Mouse (Mus musculus) hindbrain, embryonic 13.5 days (tissue): ENCODE data around the gene Lgals8. TPM values are rescaled to one million over a fixed set of nuclear protein-coding genes. Genes with fewer than 3 reads are reported as not detected.

Experiments used
- ATAC-seq: fragments of 200-750 bp; cut with Nextera tagmentation; 2 replicates; pipeline ENCODE4 v1.8.0; 2017; ENCODE audit warnings: moderate TSS enrichment; ENCODE audit not compliant: low FRiP score
- H3K27ac ChIP-seq: fragments of 300-500 bp; sonication (generic); 2 replicates; pipeline ENCODE4 v1.5.1; 2015; ENCODE audit warnings: inconsistent platforms, mild to moderate bottlenecking, moderate library complexity
- H3K27me3 ChIP-seq: fragments of 300-500 bp; sonication (generic); 2 replicates; pipeline ENCODE4 v1.6.1; 2015; ENCODE audit warnings: mild to moderate bottlenecking, inconsistent platforms
- H3K36me3 ChIP-seq: fragments of 300-500 bp; sonication (generic); 2 replicates; pipeline ENCODE4 v1.6.1; 2015; ENCODE audit warnings: mild to moderate bottlenecking, inconsistent platforms
- H3K4me1 ChIP-seq: fragments of 300-500 bp; sonication (generic); replicated peaks from 2 replicates; pipeline ENCODE4 v1.6.1; 2015; ENCODE audit warnings: inconsistent platforms
- H3K4me2 ChIP-seq: fragments of 300-500 bp; sonication (generic); 2 replicates; pipeline ENCODE4 v1.6.1; 2015; ENCODE audit warnings: inconsistent platforms, mild to moderate bottlenecking, moderate library complexity
- H3K4me3 ChIP-seq: fragments of 300-500 bp; sonication (generic); 2 replicates; pipeline ENCODE4 v1.5.1; 2015; ENCODE audit warnings: mild to moderate bottlenecking, inconsistent platforms
- H3K9ac ChIP-seq: fragments of 300-500 bp; sonication (generic); 2 replicates; pipeline ENCODE4 v1.6.1; 2015; ENCODE audit warnings: mild to moderate bottlenecking, inconsistent platforms
- H3K9me3 ChIP-seq: fragments of 300-500 bp; sonication (generic); 2 replicates; pipeline ENCODE4 v1.6.1; 2016; ENCODE audit warnings: inconsistent platforms
- WGBS: fragments of 180-500 bp; shearing (Covaris S2); methylation state at CpG from one replicate; pipeline ENCODE4 v1.1.7; 2015; 5-methylcytosine and 5-hydroxymethylcytosine counted together
- polyA plus RNA-seq: library from polyadenylated mRNA; unstranded; fragments of >200 nt; fragmentation: Nextera tagmentation; extraction: Ambion mirVana; gene quantifications from 2 replicates; pipeline ENCODE4 v1.2.1, GENCODE M21; 2015

The Lgals8 gene
- polyA plus RNA-seq, 1 experiment from 2014 or later: 20.0 TPM

GRCm38 (mm10) chr13:12454686-12455390 lies 9.9 kb downstream of the Lgals8 start:
- 83% methylated on average over 7 of the region's 7 CpGs for WGBS

GRCm38 (mm10) chr13:12453150-12453549 lies 11.6 kb downstream of the Lgals8 start:
- Histone ChIP-seq H3K9me3 (no peaks in the 10 kb centered on the region), H3K27ac (no peak overlapping the region), H3K27me3 (no peaks in the 10 kb centered on the region), H3K4me2 (no peak overlapping the region), H3K4me1 (no peaks in the 10 kb centered on the region), H3K9ac (no peak overlapping the region), H3K4me3 (no peak overlapping the region), H3K36me3 (peaks cover 41% of the 10 kb centered on the region)
- ATAC-seq: no peak
- WGBS: 88% methylated on average over 14 of the region's 14 CpGs

More at GRCm38 (mm10) chr13:12454686-12455390, 9.9 kb downstream of the Lgals8 start:
- H3K27me3 ChIP-seq: no peaks in the 10 kb centered on the region
- H3K4me1 ChIP-seq: peaks cover 3% of the 10 kb centered on the region
- ATAC-seq: no peak
- no peak overlapping the region for H3K4me3 ChIP-seq
- no peak overlapping the region for H3K27ac ChIP-seq
- no peak overlapping the region for H3K4me2 ChIP-seq
- no peak overlapping the region for H3K9ac ChIP-seq
- H3K36me3 ChIP-seq: peaks cover 38% of the 10 kb centered on the region
- H3K9me3 ChIP-seq: no peaks in the 10 kb centered on the region

GRCm38 (mm10) chr13:12442008-12442587 lies 22.6 kb downstream of the Lgals8 start:
- Histone ChIP-seq H3K36me3 (peaks cover 65% of the 10 kb centered on the region), H3K27me3 (no peaks in the 10 kb centered on the region), H3K4me2 (no peak overlapping the region), H3K9ac (no peak overlapping the region), H3K4me1 (no peaks in the 10 kb centered on the region), H3K27ac (no peak overlapping the region), H3K9me3 (no peaks in the 10 kb centered on the region), H3K4me3 (no peak overlapping the region)
- 87% methylated on average over 2 of the region's 2 CpGs for WGBS
- ATAC-seq: peak; percentile 63

DNA sequence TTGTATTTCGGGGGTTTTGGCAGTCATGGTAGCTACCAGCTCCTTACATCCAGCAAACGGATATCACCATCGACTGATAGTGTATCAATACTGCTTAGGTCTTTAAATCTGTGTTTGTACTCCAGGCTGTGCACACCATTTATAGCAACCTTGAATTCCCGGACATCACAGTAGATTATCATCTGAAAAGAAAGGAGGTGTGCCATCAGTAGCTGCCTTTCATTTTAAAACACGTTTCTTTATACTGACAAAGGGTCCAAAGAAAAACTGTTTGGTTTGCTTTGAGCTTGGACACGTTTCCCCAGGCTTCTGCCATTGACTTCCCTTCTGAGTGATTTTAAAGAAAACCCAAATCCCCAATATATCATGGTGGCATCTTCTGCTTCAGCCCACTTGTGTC lies 23.9 kb downstream of the Lgals8 start:
- peaks cover 63% of the 10 kb centered on the region for H3K36me3 ChIP-seq
- WGBS: 88% methylated on average over 6 of the region's 6 CpGs
- H3K9me3 ChIP-seq: no peaks in the 10 kb centered on the region
- H3K4me1 ChIP-seq: no peaks in the 10 kb centered on the region
- H3K27me3 ChIP-seq: no peaks in the 10 kb centered on the region
- no peak overlapping the region for H3K4me2 ChIP-seq
- no peak overlapping the region for H3K27ac ChIP-seq
- no peak overlapping the region for H3K9ac ChIP-seq
- ATAC-seq: no peak
- H3K4me3 ChIP-seq: no peak overlapping the region

GRCm38 (mm10) chr13:12439586-12439985 lies 25.2 kb downstream of the Lgals8 start:
- peaks cover 71% of the 10 kb centered on the region for H3K36me3 ChIP-seq
- H3K4me1 ChIP-seq: no peaks in the 10 kb centered on the region

GRCm38 (mm10) chr13:12433843-12434242 lies 30.9 kb downstream of the Lgals8 start:
- no peak overlapping the region for H3K9ac ChIP-seq
- H3K27ac ChIP-seq: no peak overlapping the region
- no peak overlapping the region for H3K4me3 ChIP-seq
- H3K36me3 ChIP-seq: peaks cover 93% of the 10 kb centered on the region
- 88% methylated on average over 5 of the region's 5 CpGs for WGBS
- no peak overlapping the region for H3K4me2 ChIP-seq
- no peak for ATAC-seq
- H3K27me3 ChIP-seq: no peaks in the 10 kb centered on the region
- no peaks in the 10 kb centered on the region for H3K9me3 ChIP-seq
- H3K4me1 ChIP-seq: no peaks in the 10 kb centered on the region

More at GRCm38 (mm10) chr13:12439586-12439985, 25.2 kb downstream of the Lgals8 start:
- H3K4me3 ChIP-seq: no peak overlapping the region
- no peaks in the 10 kb centered on the region for H3K9me3 ChIP-seq
- H3K4me2 ChIP-seq: no peak overlapping the region
- no peak overlapping the region for H3K27ac ChIP-seq
- no peak for ATAC-seq
- H3K9ac ChIP-seq: no peak overlapping the region
- no peaks in the 10 kb centered on the region for H3K27me3 ChIP-seq
- WGBS: 96% methylated on average over 3 of the region's 3 CpGs

DNA sequence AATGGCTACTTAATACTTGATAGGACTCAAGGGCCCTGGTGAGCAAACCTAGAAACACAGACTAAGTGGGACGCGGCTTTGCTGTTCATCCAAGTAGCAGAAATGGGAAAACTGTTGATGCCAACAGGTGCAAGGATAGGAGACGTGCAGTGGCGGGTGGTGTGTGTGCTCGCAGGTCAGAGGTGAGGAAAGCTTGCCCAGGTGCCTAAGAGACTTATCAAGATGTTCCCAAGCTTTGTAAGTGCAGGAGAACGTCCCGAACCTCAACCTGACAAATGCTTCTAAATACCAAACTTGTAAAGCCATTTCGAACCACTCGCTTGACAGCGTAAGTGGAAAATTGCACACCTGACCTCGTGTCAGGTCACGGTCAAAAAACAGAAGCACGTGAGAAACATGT lies 36.2 kb downstream of the Lgals8 start:
- H3K27me3 ChIP-seq: no peaks in the 10 kb centered on the region
- H3K4me2 ChIP-seq: no peak overlapping the region
- H3K4me1 ChIP-seq: no peaks in the 10 kb centered on the region
- ATAC-seq: no peak
- H3K27ac ChIP-seq: no peak overlapping the region
- no peak overlapping the region for H3K9ac ChIP-seq
- 96% methylated on average over 13 of the region's 13 CpGs for WGBS
- H3K36me3 ChIP-seq: peaks cover 94% of the 10 kb centered on the region
- no peaks in the 10 kb centered on the region for H3K9me3 ChIP-seq
- H3K4me3 ChIP-seq: no peak overlapping the region

- H3K4me3 ChIP-seq: no peak overlapping the region
- no peak for ATAC-seq
- H3K36me3 ChIP-seq: peaks cover 92% of the 10 kb centered on the region
- H3K4me2 ChIP-seq: no peak overlapping the region
- no peaks in the 10 kb centered on the region for H3K4me1 ChIP-seq
- H3K9ac ChIP-seq: no peak overlapping the region
- no peaks in the 10 kb centered on the region for H3K27me3 ChIP-seq
- H3K9me3 ChIP-seq: no peaks in the 10 kb centered on the region
- WGBS: 96% methylated on average over 9 of the region's 9 CpGs
- no peak overlapping the region for H3K27ac ChIP-seq
These were observed 44.1 kb downstream of the Lgals8 start for GRCm38 (mm10) chr13:12420596-12420995.

- Histone ChIP-seq H3K27ac (no peak overlapping the region), H3K4me3 (no peak overlapping the region), H3K9ac (no peak overlapping the region), H3K4me1 (no peaks in the 10 kb centered on the region), H3K9me3 (no peaks in the 10 kb centered on the region), H3K36me3 (peaks cover 84% of the 10 kb centered on the region), H3K27me3 (no peaks in the 10 kb centered on the region), H3K4me2 (no peak overlapping the region)
- no peak for ATAC-seq
- 89% methylated on average over 8 of the region's 8 CpGs for WGBS
These were observed 52.7 kb downstream of the Lgals8 start for GRCm38 (mm10) chr13:12412016-12412415.

GRCm38 (mm10) chr13:12408343-12409066 lies 56.2 kb downstream of the Lgals8 start:
- H3K27ac ChIP-seq: no peak overlapping the region
- H3K27me3 ChIP-seq: no peaks in the 10 kb centered on the region
- no peak for ATAC-seq
- H3K4me3 ChIP-seq: no peak overlapping the region
- H3K36me3 ChIP-seq: peaks cover 75% of the 10 kb centered on the region
- H3K4me1 ChIP-seq: no peaks in the 10 kb centered on the region
- WGBS: 85% methylated on average over 9 of the region's 9 CpGs
- H3K9me3 ChIP-seq: no peaks in the 10 kb centered on the region
- H3K9ac ChIP-seq: no peak overlapping the region
- H3K4me2 ChIP-seq: no peak overlapping the region

GRCm38 (mm10) chr13:12395571-12395970 lies 69.2 kb downstream of the Lgals8 start:
- 0% methylated on average over 23 of the region's 23 CpGs for WGBS
- Histone ChIP-seq H3K9me3 (no peaks in the 10 kb centered on the region), H3K36me3 (peaks cover 30% of the 10 kb centered on the region), H3K4me2 (peak overlapping the region; percentile 98), H3K27me3 (peaks cover 15% of the 10 kb centered on the region), H3K4me3 (peak overlapping the region; percentile 92), H3K9ac (peak overlapping the region; percentile 78), H3K4me1 (peaks cover 10% of the 10 kb centered on the region), H3K27ac (no peak overlapping the region)
- no peak; the same call in 1 of the 2 replicates for ATAC-seq

DNA sequence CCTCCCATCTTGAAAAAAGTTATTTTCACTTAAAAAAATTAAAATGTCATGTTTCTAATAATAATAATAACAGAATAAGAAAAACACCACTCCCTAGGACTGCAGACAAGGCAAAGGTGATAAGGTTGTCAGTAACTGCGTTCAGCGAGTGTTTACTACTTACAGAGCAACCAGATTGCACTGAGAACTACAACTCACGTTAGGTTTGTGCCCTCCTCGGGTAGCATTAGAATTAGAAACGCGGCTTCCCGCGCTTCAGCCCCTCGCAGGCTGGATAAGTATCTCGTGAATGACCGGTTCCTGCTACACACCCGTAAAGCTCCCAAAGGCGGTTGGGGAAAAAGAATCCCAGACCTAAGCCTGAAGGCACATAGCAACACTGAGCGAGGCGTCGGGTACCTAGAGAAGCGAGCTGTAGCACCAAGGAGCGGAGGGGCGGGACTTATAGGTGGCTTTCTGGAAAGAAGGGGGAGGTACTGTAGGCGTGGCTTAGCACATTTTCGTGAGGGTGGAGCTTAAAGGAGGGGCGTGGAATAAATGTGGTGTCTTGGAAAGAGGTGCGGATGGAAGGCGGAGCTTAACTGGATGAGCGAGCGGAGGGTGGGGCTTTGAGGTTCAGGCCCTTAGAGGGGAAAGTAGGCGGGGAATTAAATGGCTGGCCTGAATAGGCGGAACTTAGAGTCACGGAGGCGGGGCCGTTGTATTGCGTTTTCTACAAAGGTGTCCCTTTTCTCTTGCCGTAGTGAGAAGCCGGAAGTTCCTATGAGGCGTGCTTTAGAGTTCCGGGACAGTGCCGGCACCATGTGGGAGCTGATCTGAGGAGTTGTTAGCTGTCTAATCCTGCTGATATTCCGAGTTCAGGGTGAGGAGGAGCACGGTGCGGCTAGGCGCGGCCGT lies 69.9 kb downstream of the Lgals8 start, which contains the start of gene Heatr1:
Gene Heatr1 (plus strand): TSS at position 419 of the 897 bp plus-strand sequence.
- Histone ChIP-seq H3K9me3 (no peaks in the 10 kb centered on the region), H3K9ac (peak within 1 kb of the TSS; percentile 78), H3K4me2 (peak within 1 kb of the TSS; percentile 98), H3K27me3 (peaks cover 15% of the 10 kb centered on the region), H3K4me3 (peak within 1 kb of the TSS; percentile 92), H3K4me1 (peaks cover 10% of the 10 kb centered on the region), H3K36me3 (peaks cover 24% of the 10 kb centered on the region), H3K27ac (peak within 1 kb of the TSS; percentile 63)
- peak; percentile 97 for ATAC-seq
- WGBS: under 1% methylated on average over 43 of the region's 43 CpGs
